ENCODE assay signal across 9 mouse cellular contexts in genomic region chr10:8133451-8133952, GRCm38 (mm10).
DNase-seq lines count a peak whose midpoint lies in the region; ATAC-seq and TF ChIP-seq lines count a peak whose summit lies in the region.
"Had no signal": no experiment of that assay in that cellular context is flagged by ENCODE, and none has a peak within 500 bp of the region (broad histone marks: within the 10 kb centered on the region; RNA-seq: fewer than 3 reads in every experiment).

No protein-coding gene starts in this region.

- intact Hi-C loops in left cerebral cortex, adult 2 months (cut with DNase I): loop anchor here (5.0 kb wide), 1 partner anchor 176 kb away; the partner anchor contains the start of gene Tab2

- H3K4me3 ChIP-seq in heart, embryonic 11.5 days (ENCODE audit: low read depth, low read length): no peak overlapping the region
- H3K4me3 ChIP-seq in hindbrain, embryonic 16.5 days (ENCODE audit: low read length): no peak overlapping the region
- H3K4me3 ChIP-seq in midbrain, embryonic 14.5 days (replicated peaks; ENCODE audit: low read depth, low read length): no peak overlapping the region
- H3K4me3 ChIP-seq in left cerebral cortex, adult 2 months: no peak overlapping the region
- H3K4me3 ChIP-seq: limb, embryonic 15.5 days had no signal

- H3K9ac ChIP-seq in heart, embryonic 11.5 days (ENCODE audit: low read depth, low read length): no peak overlapping the region
- no peak overlapping the region for H3K9ac ChIP-seq in hindbrain, embryonic 16.5 days (ENCODE audit: low read depth, low read length)
- no peak overlapping the region for H3K9ac ChIP-seq in midbrain, embryonic 14.5 days (replicated peaks; ENCODE audit: low read length)
- H3K9ac ChIP-seq: limb, embryonic 15.5 days had no signal

- no peaks in the 10 kb centered on the region for H3K27me3 ChIP-seq in heart, embryonic 11.5 days (ENCODE audit: control insufficient read depth, insufficient read depth, low read length)
- no peaks in the 10 kb centered on the region for H3K27me3 ChIP-seq in hindbrain, embryonic 16.5 days (replicated peaks; ENCODE audit: control insufficient read depth, insufficient read depth, low read length)
- H3K27me3 ChIP-seq in midbrain, embryonic 14.5 days (ENCODE audit: control insufficient read depth, insufficient read depth, low read length): no peaks in the 10 kb centered on the region
- H3K27me3 ChIP-seq: limb, embryonic 15.5 days had no signal

- H3K9me3 ChIP-seq in heart, embryonic 11.5 days (replicated peaks; ENCODE audit: control insufficient read depth, low read length): no peaks in the 10 kb centered on the region
- no peaks in the 10 kb centered on the region for H3K9me3 ChIP-seq in hindbrain, embryonic 16.5 days (ENCODE audit: control insufficient read depth, low read length)
- no peaks in the 10 kb centered on the region for H3K9me3 ChIP-seq in midbrain, embryonic 14.5 days (ENCODE audit: control insufficient read depth, low read length)
- H3K9me3 ChIP-seq: limb, embryonic 15.5 days had no signal

- no peak for ATAC-seq in heart, embryonic 11.5 days (replicated peaks; ENCODE audit: insufficient number of reproducible peaks, low FRiP score, low TSS enrichment)
- peak; percentile 80 for ATAC-seq in hindbrain, embryonic 16.5 days
- peak; percentile 47; the same call in 1 of the 2 replicates for ATAC-seq in midbrain, embryonic 14.5 days (ENCODE audit: low FRiP score, low TSS enrichment)

- 54% methylated on average over 13 of the region's 13 CpGs for WGBS in heart, embryonic 11.5 days (ENCODE audit: insufficient replicate concordance)
- WGBS in hindbrain, embryonic 16.5 days: 13% methylated on average over 13 of the region's 13 CpGs
- whole genome bisulfite sequencing in midbrain, embryonic 14.5 days: 8% methylated on average over 13 of the region's 13 CpGs

- H3K27ac ChIP-seq in heart, embryonic 11.5 days (ENCODE audit: low read depth, low read length): peak overlapping the region; percentile 51; the same call in 1 of the 2 replicates
- no peak overlapping the region for H3K27ac ChIP-seq in hindbrain, embryonic 16.5 days (ENCODE audit: low read depth, low read length)
- H3K27ac ChIP-seq in midbrain, embryonic 14.5 days (replicated peaks; ENCODE audit: low read depth, low read length): peak overlapping the region; percentile 41
- no peak overlapping the region for H3K27ac ChIP-seq in left cerebral cortex, adult 2 months
- H3K27ac ChIP-seq: limb, embryonic 15.5 days had no signal

- no peak for DNase-seq in heart, adult 18-20 months
- peak; percentile 61 for DNase-seq in embryo, embryonic 11 days
- DNase-seq in midbrain, embryonic 14.5 days: peak; percentile 59
- DNase-seq in ovary, postnatal 14 days (ENCODE audit: low spot score): no peak
- DNase-seq in left cerebral cortex, adult 2 months (ENCODE audit: extremely low spot score in 1 of 2, low spot score in 2 of 2): no peak
- no peak for DNase-seq in spleen, postnatal 10 days (ENCODE audit: low spot score in 2 of 2)

- TF ChIP-seq CTCF in left cerebral cortex, adult 2 months (IDR thresholded peaks at IDR 0.05): no peak

- H3K36me3 ChIP-seq in heart, embryonic 11.5 days (ENCODE audit: control insufficient read depth, insufficient read depth, low read length): no peaks in the 10 kb centered on the region
- no peaks in the 10 kb centered on the region for H3K36me3 ChIP-seq in hindbrain, embryonic 16.5 days (ENCODE audit: control insufficient read depth, insufficient read depth, low read length)
- no peaks in the 10 kb centered on the region for H3K36me3 ChIP-seq in midbrain, embryonic 14.5 days (ENCODE audit: control insufficient read depth, insufficient read depth, low read length)
- H3K36me3 ChIP-seq: limb, embryonic 15.5 days had no signal

- H3K4me1 ChIP-seq in heart, embryonic 11.5 days (ENCODE audit: control insufficient read depth, insufficient read depth, low read length): peaks cover 24% of the 10 kb centered on the region
- H3K4me1 ChIP-seq in hindbrain, embryonic 16.5 days (ENCODE audit: control insufficient read depth, insufficient read depth, low read depth, low read length): peaks cover 4% of the 10 kb centered on the region; the same call in 1 of the 2 replicates
- peaks cover 21% of the 10 kb centered on the region for H3K4me1 ChIP-seq in midbrain, embryonic 14.5 days (ENCODE audit: control insufficient read depth, insufficient read depth, low read length)

- H3K4me2 ChIP-seq in heart, embryonic 11.5 days: no peak overlapping the region
- H3K4me2 ChIP-seq in hindbrain, embryonic 16.5 days (ENCODE audit: low read length): peak overlapping the region; percentile 18
- peak overlapping the region; percentile 39 for H3K4me2 ChIP-seq in midbrain, embryonic 14.5 days (ENCODE audit: low read length)
- H3K4me2 ChIP-seq: limb, embryonic 15.5 days had no signal

Comparison
In these comparisons a context has a peak if more than half of its experiments do, and no peak if none do; other contexts are left out.
1. H3K27ac ChIP-seq: peak in heart, embryonic 11.5 days (single experiment) and midbrain, embryonic 14.5 days (single experiment); none in hindbrain, embryonic 16.5 days (single experiment) and left cerebral cortex, adult 2 months (single experiment).
2. DNase-seq: peak in embryo, embryonic 11 days (single experiment) and midbrain, embryonic 14.5 days (single experiment); none in heart, adult 18-20 months (0 of 2), ovary, postnatal 14 days (single experiment), left cerebral cortex, adult 2 months (0 of 2) and spleen, postnatal 10 days (0 of 2).